Mouse (Mus musculus) stomach, postnatal 0 days (tissue): Measurements from ENCODE around the gene Rftn2.

ENCODE experiments used
- CTCF ChIP-seq: IDR thresholded peaks from 2 replicates; pipeline ENCODE4 v1.5.1; 2016; ENCODE audit warnings: antibody characterized with exemption, low read depth, mild to moderate bottlenecking, moderate library complexity
- EP300 ChIP-seq: optimal IDR thresholded peaks from 2 replicates; pipeline ENCODE3; 2016; ENCODE audit warnings: antibody characterized with exemption

DNA sequence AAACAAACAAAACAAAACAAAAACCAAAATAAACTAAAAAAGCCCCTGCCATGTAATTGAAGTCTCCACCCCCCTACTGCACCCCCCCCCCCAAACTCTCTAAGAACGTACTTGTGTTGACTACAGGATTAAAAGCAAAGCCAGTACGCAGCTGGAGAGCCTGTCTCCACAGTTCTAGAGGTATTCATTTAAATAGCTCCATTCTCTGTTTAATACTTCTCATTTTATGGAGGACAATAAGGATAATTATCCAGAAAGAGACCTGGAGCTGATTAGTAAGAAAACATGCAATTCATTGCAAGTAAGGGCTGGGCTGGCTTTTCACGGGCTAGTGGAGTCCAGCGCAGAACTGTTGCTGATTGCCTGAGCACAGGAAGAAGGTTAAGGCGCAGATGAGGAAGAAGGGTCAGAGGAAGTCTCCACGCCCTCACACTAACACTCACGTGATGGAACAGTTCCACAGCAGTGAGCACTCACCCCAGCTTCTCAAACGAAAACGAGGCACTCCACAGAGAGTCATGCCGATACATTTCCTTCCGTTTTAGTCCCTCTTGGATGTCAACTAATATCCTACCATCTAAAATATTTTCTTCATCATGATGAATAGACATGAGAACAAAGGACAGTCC lies 11.3 kb downstream of the Rftn2 start:
- TF ChIP-seq CTCF (no peak), EP300 (no peak)
